Mouse (Mus musculus): ENCODE measurements around the gene Ttll5.

Ttll5 gene

DNA sequence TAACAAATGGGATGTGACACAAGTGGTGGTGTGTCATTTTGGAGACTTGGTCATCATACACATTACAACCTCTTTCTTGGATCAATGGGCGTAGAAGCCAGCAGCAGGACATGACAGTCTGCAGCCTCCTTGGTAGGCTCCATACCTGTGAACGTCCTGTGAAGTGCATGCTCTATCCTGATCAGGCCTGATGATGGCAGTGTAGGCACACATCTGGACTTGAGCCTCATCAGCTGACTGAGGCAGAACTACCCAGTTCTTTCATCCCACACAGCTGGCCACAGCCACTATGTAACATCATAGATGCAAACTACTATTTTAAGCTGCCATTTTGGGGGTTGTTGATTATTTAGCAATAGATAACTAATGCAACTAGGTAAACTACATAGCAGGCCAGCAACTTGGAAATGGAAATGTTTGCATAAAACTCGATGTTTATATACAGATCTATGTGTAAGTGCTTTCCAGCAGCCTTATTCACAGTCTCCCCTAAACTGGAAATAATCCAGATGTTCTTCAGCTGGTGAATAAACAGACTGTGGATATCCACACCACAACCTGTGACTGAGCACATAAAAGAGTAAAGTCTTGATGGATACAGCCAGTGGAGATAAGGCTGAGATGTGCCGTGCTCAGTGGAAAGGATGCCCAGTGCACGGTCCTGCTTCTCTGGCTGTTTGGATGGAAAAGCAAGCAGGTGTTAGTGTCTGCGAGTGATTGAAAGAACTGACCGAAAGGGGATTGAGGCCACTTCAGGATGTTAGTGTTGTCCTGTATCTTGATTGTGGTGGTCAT is 23.9 kb downstream of the Ttll5 start:
- peak; percentile 18 for DNase-seq (ENCODE audit: low spot score)

DNA sequence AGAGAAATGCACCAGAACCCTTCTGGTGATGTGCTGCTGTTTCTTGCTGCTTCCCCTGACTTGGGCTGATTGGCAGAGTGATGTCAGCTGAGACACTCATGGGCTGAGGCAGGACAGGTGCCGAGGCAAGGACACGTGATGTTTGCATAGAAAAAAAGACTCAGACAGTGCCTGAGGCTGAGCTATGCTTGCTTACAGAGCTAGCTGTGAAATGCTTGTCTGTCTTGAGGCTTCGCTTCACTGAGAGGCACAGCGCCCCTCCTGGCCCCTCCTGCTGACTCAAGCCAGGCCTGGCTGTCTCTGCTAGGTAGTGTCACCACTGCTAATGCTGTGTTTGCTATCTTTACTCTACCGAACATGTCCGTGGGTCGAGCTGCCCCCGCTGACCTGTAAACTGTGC is 26.2 kb downstream of the Ttll5 start:
- DNase-seq (ENCODE audit: low spot score): no peak

DNA sequence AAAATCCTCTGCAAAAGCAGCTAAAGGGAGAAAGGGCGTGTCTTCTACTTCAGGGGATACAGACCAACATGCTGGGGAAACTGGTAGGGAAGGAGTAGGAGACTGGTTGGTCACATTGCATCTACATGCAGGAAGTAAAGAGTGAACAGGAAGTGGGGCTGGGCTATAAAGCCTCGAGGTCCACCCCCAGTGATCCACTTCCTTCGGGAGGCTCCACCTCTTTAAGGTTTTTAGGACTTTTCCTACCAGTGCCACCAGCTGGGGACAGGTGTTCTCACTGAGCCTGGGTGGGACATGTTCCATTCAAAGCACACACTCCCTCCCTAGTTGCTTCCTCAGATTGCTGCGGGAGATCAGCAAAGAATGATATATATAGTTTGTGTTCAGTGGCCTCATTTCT is 29.4 kb downstream of the Ttll5 start:
- no peak for DNase-seq (ENCODE audit: low spot score)

DNA sequence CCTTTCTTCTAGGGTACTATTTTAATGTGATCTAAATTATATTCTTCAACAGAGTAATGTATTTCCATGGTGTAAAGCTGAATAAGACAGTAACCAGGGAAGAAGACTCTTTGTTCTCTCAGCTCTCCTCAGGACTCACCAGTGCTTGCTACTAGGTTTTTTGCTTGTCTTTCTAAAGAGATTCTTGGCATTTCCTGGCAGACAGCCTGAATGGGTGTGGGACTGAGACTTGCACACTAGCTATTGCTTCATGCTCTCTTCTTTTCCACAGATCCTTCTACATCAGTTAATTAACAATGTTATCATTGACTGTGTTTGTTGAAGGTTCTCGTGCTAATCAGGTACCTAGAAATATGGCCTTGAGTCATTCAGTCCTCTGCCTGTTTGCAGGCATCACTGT is 29.8 kb downstream of the Ttll5 start:
- DNase-seq (ENCODE audit: low spot score): no peak

DNA sequence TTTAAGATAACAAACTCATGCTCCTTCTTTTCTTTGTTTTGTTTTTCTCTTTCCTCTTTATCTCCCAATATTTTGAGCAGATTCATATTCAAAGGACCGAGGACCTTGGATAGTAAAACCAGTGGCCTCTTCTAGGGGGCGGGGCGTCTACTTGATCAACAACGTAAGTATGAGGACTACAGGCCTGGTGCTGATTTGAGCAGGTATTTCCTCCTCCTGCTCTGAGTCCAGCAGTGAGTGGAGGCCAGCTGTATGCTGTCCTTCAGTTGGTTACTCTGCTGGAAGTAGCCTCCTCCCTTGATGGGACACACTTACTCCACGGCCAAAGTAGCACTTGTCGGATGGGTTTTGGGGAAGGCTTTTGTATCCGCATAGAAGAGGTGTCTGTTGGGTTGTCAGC is 32.8 kb downstream of the Ttll5 start:
- no peak for DNase-seq (ENCODE audit: low spot score)

DNA sequence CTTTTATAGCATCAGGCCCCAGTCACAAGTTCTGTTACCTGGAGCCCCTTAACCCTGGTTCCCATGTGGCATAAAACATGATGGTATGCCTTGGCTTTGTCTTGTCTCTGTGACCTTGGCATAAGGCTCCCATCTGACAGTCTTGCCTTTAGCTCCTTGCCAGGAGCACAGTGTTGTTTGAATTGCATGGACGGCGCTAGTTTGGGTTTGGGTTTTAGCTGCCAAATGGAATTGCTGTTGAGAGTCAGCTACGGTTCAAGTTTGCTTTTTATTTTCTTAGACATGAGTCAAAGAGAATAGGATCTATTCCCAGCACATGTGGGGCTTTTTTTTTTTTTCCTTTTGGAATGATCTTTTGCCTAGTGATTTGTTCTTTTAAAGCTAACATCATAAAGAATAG is 34.7 kb downstream of the Ttll5 start:
- no peak for DNase-seq (ENCODE audit: low spot score)

DNA sequence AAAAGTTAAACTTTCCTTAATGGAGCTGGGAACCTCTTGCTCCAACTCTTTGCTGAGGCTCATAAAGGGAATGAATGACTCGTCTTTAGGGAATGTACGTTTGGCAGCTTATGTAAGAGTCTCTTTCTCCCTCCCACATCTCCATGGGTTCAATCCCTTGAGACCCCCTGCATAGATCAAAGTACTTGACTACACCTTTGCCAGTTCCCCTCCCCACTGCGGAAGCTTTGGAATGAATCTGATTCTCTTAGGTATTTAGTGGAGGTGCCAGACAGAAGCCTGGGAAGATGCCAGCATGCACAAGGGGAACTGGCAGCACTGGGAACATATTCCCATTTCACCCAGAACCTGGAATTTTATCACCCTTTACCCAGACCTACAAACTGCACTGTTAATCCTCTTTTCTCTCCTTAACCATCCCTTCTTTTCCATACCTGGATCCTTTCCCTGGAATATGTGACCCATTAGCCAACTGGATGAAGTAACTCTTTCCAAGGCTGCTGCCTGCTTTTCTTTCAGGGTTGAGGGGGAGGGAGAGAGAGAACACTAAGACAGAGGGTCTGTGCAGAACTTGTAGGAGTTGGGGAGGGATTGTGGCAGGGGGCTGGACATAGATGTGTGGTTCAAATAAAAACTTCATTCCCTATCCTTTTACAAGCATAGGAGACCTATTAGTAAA is 35.2 kb downstream of the Ttll5 start:
- no peak for DNase-seq (ENCODE audit: low spot score)

DNA sequence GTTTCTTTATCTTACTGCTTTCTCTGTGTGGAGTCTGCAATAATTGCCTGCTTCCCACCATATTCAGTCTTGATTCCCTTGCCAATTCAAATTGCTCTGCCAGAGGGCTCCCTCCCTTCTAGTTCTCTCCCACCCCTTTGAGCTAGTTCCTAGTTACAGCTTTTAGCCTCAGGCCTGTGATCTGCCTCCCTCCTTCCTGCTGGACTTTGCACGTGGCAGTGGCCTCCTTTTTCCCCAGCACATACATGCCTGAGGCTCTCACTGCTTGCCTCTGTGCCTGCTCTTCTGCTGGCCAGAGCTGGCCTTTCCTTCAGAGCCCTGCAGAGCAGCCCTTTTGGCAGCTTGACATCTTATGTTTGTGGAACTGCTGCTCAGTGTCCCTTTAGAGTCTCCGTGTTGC is 38.1 kb downstream of the Ttll5 start:
- no peak for DNase-seq (ENCODE audit: low spot score)

DNA sequence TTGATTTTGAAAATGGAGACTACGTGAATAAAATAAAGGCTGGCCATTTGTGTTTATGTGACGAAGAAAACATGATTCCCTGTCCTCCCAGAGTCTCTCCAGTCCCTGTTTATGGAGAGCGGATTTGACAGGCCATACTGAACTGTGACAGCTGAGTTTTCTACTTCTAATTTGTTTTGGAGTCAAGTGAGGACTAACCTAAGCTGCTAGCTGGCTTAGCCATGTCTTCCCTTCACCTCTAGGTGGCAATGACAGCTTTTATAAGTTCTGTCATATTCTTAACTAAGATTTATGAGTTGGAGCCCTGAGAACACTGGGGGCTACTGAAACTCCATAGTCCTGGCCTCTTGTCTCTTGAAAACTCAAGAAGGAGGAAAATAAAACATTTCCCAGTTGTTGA is 41.1 kb downstream of the Ttll5 start:
- peak; percentile 6 for DNase-seq (ENCODE audit: low spot score)

DNA sequence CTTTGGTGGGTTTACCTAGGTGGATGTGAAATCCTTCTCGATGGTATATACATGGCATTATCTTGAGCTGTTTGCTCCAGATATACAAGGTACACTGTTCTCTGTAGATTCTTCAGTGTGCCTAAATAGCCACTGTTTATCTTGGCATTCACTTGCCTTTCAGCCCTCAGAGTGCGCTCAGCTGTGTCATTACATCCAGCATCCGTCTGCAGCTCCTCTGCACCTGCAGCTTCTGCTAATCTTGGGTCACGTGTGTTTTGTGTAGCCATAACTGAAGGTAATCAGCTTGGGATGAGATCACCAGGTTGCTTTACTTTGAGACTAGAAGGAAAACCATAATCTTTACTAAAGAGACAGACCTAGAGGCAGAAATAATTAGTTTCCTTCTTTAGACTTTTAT is 42.2 kb downstream of the Ttll5 start:
- DNase-seq (ENCODE audit: low spot score): no peak

DNA sequence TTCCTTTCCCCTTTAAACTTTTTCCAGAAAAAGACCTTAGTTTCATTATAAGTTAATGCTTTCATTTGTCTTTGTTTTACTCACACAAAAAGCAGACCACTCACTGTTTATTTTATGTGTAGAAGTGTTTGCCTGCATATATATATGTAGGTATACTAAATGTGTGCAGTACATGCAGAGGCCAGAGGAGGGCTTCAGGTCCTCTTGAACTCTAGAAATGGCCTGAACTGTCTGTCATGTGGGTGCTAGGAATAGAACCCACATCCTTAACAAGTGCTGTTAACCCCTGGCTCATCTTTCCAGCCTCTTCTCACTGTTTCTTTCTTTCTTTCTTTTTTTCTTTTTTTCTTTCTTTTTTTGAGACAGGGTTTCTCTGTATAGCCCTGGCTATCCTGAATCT is 42.7 kb downstream of the Ttll5 start:
- no peak for DNase-seq (ENCODE audit: low spot score)

DNA sequence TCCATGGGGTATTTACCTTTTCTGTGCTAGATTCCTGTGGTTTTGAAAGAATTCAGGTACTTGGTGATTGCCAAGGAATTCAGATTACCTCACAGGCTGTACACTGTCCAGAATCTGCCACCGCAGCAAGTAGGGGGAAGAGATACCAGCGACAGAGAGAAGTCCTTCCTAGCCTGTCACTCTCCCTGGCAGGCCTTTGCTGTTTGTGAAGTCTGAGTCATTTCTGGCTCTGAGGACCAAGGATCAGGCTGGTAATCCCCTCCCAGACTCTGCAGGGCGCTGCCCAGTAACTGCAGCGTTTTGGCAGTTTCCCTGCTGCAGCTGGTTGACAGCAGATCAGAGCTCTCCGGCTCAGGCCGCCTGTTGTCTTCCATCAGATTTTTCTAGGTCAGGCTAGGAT is 45.0 kb downstream of the Ttll5 start:
- peak; percentile 21 for DNase-seq (ENCODE audit: low spot score)

DNA sequence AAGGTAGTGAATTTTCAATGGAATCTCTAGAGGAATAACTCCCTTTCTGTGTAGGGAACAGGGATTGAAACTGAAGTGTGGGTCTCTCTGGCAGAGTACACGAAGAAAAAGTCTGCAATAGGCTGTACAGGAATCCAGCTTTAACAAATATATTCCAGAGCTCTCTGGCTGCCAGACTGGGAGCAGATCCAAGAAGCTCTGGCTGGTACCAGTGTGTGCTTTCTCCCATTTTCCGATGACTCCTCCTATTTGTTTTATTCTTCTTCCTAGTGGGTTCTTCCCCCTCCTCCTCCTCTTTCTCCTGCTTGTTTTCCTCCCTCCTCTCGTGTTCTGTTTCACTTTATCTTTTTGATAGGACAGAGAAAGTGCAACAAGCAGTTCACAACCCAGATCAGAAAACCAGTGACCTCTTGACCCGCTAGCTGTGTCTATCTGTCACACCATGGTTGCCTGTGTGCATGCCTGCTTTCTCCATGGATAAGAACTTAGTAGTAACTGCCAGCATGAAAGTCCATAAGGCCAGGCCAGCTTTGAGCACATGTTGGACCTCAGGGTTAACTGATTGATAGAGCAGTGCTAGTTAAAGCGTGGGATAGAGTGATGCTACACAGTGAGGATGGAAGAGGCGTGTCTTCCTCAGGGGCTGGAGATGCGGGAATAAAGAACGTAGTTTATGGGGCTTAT is 55.3 kb downstream of the Ttll5 start:
- DNase-seq (ENCODE audit: low spot score): no peak

DNA sequence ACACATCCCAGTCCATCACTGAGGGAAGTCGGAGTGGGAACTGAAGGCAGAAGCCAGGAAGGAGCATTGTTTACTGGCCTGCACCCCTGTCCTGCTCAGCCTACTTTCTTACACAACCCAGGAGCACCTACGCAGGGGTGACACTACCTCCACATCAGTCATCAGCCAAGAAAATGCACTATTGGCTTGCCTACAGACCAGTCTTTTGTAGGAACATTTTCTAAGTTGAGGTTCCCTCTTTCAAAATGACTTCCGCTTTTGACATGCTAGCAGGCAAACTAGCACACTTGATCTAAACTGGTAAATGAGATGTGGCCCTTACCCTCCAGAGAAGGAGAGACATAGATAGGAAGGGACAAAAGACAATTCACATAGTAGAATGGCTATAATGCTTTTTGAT is 60.6 kb downstream of the Ttll5 start:
- DNase-seq (ENCODE audit: low spot score): no peak

DNA sequence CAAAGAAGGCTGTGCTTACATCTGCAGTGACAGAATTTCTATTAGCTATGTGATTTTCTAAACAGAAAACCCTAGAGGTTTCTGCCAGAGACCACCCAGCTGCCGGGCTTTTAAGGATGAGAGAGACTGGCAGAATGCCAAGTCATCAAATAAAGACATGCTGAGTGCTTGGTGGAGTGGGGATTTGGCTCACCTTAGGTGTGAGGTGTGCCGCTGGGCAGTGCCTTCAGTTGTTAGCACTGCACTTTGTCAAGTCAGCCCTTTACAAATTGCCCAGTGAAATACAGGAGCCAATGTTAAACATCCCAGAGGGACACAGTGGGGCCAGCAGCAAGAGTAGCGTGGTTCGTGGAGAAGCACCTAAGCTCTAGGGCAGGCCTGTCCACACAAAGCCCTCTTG is 65.6 kb downstream of the Ttll5 start:
- DNase-seq (ENCODE audit: low spot score): no peak

DNA sequence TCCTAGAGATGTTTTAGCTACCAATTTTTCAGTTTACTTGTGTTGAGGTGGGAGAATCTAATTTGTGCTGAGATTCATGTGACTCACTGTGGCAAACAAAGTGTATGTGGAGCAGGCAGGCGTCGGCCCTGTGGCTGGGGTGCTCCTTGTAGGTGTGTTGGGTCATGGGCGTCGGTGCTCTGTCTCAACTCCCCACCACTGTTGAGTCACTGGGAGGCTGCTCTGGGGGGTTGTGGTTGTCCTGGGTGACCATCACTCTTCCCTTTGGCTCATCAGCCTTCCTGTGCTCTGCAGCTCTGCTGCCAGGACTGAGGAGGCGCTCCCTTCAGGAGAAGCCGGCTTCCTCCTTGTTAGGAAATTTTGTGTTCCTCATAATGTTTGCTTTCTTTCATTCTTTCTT is 79.5 kb downstream of the Ttll5 start:
- no peak for DNase-seq (ENCODE audit: low spot score)

DNA sequence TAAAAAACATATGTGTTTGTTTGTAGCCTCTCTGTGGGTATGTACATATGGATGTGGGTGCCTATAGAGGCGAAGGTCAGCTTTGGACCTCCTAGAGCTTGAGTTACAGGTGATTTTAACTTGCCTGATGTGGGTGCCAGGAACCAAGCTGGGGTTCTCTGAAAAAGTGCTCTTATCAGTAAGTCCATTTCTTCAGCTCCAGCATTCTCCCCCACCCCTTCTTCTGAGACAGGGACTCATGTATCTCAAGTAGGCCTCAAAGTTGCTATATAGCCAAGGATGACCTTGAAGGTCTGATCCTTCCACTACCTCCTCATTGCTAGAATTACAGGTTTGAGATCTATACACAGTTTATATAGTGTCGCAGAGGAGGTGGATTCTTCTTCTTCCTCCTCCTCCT is 81.2 kb downstream of the Ttll5 start:
- DNase-seq (ENCODE audit: low spot score): no peak

DNA sequence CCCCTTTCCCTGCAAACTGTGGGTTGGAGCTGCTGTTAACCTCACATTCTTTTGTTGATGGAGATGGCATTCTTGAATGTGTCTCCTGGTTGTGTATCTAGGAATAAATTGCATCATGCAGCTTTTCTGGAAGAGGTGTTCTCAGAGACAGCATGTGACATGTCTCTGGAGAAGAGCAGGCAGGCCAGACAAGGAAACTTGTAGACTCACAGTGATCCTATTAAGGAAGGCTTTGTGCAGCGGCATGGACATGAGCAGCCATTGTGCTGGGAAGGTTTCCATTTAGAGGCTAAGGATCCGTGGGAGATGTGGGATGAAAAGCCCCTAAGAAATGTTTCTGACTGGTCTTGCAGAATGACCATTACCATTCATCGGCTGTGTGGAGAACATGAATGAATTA is 83.4 kb downstream of the Ttll5 start:
- DNase-seq (ENCODE audit: low spot score): no peak

DNA sequence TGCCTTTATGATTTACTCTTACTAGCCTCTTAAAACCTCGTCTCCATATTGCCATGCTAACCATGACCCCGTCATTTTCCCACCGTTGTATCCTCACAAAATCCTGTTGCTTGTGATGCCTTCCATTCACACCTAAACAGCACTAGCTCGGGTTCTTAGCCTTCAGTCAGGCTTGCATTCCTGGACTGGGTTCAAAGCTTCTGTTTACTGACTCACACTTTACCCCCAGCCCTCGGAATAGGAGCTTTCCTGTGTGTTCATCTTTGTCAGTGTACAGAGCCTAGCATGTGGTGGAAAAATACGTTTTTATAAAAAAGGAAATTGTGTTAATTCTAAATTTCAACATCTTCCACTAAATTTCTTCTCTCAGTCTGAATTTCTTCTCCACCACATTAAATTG is 86.4 kb downstream of the Ttll5 start:
- DNase-seq (ENCODE audit: low spot score): no peak

DNA sequence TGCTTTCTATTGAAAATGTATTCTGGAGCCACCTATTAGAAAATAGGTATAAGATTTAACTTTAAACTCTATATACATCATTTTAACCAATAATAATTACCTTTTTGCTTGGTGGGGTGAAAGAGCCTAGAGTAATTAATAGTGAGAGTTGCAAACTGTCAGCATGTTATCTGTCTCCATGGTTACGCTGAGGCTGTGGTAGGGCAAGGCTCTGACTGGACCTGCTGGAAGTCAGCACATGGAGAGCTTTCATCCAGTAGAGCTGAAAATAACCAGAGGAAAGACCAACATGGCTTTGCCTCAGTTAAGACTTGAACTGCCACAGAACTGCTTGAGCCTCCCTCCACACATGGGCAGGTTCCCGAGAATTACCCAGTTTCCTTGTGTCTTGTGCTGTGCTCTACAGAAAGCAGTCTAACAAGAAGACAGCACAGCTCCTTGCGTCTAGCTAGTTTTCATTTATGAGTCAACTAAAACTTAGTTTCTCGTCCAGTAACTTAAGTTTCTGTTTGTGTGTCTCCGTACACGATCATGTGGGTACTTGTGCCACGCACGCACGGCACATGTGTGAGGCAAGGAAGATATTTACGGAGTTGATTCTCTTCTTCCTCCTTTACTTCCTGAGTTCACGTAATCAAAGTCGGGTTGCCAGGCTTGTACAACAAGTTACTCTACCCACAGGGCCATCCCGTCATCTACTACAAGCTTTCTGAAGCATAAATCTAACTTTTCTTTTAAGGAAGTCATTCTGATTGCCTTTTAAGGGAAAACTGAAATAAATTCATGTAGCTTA is 88.4 kb downstream of the Ttll5 start:
- DNase-seq (ENCODE audit: low spot score): no peak

DNA sequence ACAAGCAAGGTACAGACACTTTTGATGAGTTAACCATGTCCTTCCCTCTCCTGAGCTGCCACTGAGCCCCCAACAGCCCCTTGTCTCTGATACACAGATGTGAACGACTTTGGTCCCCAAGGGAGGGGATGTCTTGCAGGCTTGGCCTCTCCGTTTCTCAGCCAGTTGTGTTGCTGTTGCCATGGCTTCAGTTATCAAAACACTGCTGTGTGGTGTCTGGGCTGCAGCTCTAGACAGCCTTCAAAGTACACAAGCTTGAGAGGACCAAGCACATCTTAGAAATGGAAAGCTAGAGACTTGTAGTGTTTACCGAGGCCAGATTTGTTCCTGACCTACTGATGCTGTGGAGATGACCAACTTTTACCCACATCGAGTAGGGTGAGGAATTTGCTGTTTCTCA is 102.4 kb downstream of the Ttll5 start:
- DNase-seq (ENCODE audit: low spot score): peak; percentile 9

DNA sequence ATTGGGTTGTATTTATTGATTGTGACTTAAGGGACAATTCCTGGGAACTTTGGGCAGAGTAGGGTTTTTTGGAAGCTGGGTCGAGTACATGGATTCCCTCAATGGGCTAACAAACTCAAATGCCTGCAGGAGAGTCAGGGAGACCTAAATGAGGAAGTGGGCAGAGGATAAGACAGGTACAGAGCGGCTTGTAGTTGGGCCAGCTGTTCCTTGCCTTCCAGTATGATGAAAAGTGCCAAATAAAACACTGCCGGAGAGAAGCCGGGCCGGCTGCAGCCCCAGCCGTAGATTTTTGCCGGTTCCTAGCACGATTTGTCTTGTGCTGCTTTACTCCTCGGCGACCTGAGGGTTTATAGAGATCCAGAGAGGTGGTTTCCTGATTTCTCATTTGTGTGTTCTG is 104.1 kb downstream of the Ttll5 start:
- no peak for DNase-seq (ENCODE audit: low spot score)

DNA sequence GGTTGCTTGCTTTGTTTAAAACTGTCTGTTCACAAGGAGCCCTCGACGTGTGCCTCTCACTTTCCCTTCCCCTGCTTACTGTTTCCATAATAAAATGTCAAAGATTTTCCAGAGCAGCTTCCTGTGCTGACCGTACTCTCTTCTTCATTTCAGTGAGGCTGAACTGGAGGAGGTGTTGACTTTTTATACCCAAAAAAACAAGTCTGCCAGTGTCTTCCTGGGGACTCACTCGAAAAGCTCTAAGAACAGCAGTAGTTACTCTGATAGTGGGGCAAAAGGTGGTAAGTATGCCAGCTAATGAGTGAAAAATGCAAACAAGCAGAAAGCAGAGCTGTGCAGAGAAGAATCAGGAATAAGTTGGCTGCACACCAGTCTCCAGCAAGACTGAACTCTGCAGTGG is 105.3 kb downstream of the Ttll5 start:
- DNase-seq (ENCODE audit: low spot score): no peak

Data from MN1 (cell line).